Mouse (Mus musculus) heart, adult 2 months (tissue): ENCODE measurements around the gene Ppp1r18. TPM values are rescaled to one million over a fixed set of nuclear protein-coding genes. Genes with fewer than 3 reads are reported as not detected.
A peak's percentile ranks its signal among the peaks of the same experiment; 100 is the strongest.

Source experiments
- DNase-seq, 2 experiments: peaks; one replicate each; pipeline ENCODE4 v3.0.0; 2021
- H3K27ac ChIP-seq: fragments of 200-600 bp; 2 replicates; pipeline ENCODE4 v1.8.1; 2022
- H3K27me3 ChIP-seq: fragments of 200-500 bp; 2 replicates; pipeline ENCODE4 v1.6.1; 2012; ENCODE audit warnings: mild to moderate bottlenecking, low read length, inconsistent platforms, mixed read lengths; ENCODE audit not compliant: control insufficient read depth, insufficient read depth
- H3K36me3 ChIP-seq: fragments of 200-500 bp; 2 replicates; pipeline ENCODE4 v1.6.1; 2012; ENCODE audit warnings: low read length, inconsistent platforms; ENCODE audit not compliant: control insufficient read depth, insufficient read depth
- H3K4me1 ChIP-seq: fragments of 200-500 bp; 2 replicates; pipeline ENCODE4 v1.6.1; 2011; ENCODE audit warnings: low read length; ENCODE audit not compliant: control insufficient read depth, insufficient read depth
- H3K4me3 ChIP-seq: fragments of 200-600 bp; 2 replicates; pipeline ENCODE4 v1.8.1; 2022
- H3K79me2 ChIP-seq: fragments of 200-500 bp; replicated peaks from 2 replicates; pipeline ENCODE4 v1.6.1; 2012; ENCODE audit warnings: mild to moderate bottlenecking, inconsistent platforms, low read length, moderate library complexity, mixed read lengths; ENCODE audit not compliant: control insufficient read depth, insufficient read depth
- H3K9ac ChIP-seq: fragments of 200-500 bp; 2 replicates; pipeline ENCODE4 v1.6.1; 2012; ENCODE audit warnings: low read depth, mild to moderate bottlenecking, control low read depth, inconsistent platforms, low read length, mixed read lengths
- CTCF ChIP-seq: fragments of 200-600 bp; IDR thresholded peaks from 2 replicates; pipeline ENCODE4 v1.8.1; 2022; ENCODE audit warnings: antibody characterized with exemption, mild to moderate bottlenecking, moderate library complexity
- EP300 ChIP-seq: fragments of 200-500 bp; IDR thresholded peaks from 2 replicates; pipeline ENCODE4 v1.6.1; 2011; ENCODE audit warnings: low read depth, low read length, control low read depth; ENCODE audit not compliant: insufficient read depth
- POLR2A ChIP-seq: fragments of 200-500 bp; IDR thresholded peaks from 2 replicates; pipeline ENCODE4 v1.6.1; 2011; ENCODE audit warnings: mild to moderate bottlenecking, low read depth, low read length, control low read depth; ENCODE audit not compliant: insufficient read depth
- WGBS: fragments of 180-500 bp; shearing (Covaris S2); methylation state at CpG from one replicate; pipeline ENCODE4 v1.1.7; 2018; 5-methylcytosine and 5-hydroxymethylcytosine counted together
- intact Hi-C: fragments of 180-260 bp; cut with DNase I; formaldehyde crosslinking; loops from one replicate; pipeline ENCODE4 v1.15.1; 2025
- polyA plus RNA-seq: library from polyadenylated mRNA; depleted of rRNA; stranded (reverse); fragments of >200 nt; gene quantifications from 2 replicates; pipeline ENCODE4 v1.2.3, GENCODE M21; 2012
- total RNA-seq, 2 experiments: library from RNA; stranded (reverse); gene quantifications; 2 replicates each; pipeline ENCODE4 v1.2.3; 2021

Ppp1r18 gene
- total and polyA plus RNA-seq, 3 experiments: 12.8 to 21.3 (median 18.6) TPM

DNA sequence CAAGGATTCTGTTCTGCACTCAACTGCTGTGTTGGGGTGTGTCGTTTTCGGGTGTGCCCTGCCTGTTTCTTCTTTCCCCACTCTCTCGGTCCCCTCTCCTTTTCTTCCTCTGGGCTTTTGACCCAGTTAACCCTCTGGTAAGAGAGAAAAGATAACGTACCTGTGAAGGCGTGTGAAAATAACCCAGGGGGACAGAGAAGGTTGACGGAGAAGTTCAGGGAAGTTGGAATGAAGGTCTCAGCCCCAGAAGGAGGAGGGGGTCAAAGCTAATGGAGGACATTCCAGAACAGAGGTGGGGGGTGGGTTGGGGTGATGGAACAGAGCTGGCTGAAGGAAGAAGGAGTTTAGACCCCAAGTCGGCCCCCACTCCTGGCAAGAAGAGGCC, 3.6 kb downstream of the Ppp1r18 start:
- no peak for DNase-seq
- WGBS: 7% methylated on average over 7 of the region's 7 CpGs

DNA sequence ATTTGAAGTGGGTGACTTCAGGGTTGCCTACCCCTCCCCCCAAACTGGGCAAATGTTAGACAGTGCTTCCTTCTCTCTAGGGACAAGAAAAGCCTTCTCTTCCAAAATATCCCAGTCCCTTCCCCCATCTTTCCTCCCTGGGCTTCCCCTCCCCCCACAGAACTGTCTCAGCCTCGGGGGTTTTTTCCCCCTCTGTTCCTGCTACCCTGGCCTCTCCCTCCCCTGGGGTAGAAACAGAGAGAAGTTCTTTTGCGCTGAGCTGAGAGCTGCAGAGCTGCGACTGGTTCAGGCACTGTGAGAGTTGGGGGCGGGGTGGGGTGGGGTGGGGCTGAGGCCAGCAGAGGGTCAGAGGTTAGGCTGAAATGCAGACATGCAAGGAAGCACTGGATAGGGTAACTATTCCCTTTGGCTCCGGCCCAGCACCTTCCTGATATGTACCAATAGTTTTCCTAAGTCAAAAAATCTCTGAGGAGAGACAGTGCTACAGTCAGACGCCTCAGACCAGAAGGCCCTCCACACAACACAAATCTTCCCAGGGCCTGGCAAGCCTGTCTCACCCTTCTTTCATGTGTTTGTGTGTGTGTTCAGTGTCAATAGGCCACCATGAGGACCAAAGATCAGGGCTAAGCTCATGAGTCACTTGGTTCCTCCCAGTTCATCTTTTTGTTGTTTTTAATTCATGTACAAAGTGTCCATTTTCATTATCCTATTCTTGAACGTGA, 4.1 kb downstream of the Ppp1r18 start:
- Histone ChIP-seq H3K4me1 (peaks cover 14% of the 10 kb centered on the region), H3K27me3 (no peaks in the 10 kb centered on the region)
- intact Hi-C loops: no loop called here

More for the DNA sequence above, 3.6 kb downstream of the Ppp1r18 start:
- H3K79me2 ChIP-seq: no peaks in the 10 kb centered on the region
- TF ChIP-seq CTCF: no peak
- TF ChIP-seq EP300: no peak
- no peak for TF ChIP-seq POLR2A
- H3K36me3 ChIP-seq: peaks cover 4% of the 10 kb centered on the region; the same call in 1 of the 2 replicates
- peaks cover 15% of the 10 kb centered on the region for H3K4me1 ChIP-seq
- intact Hi-C loops: no loop called here
- no peaks in the 10 kb centered on the region for H3K27me3 ChIP-seq
- H3K4me3 ChIP-seq: peak overlapping the region; percentile 61
- peak overlapping the region; percentile 98 for H3K27ac ChIP-seq
- peak overlapping the region; percentile 91 for H3K9ac ChIP-seq

DNA sequence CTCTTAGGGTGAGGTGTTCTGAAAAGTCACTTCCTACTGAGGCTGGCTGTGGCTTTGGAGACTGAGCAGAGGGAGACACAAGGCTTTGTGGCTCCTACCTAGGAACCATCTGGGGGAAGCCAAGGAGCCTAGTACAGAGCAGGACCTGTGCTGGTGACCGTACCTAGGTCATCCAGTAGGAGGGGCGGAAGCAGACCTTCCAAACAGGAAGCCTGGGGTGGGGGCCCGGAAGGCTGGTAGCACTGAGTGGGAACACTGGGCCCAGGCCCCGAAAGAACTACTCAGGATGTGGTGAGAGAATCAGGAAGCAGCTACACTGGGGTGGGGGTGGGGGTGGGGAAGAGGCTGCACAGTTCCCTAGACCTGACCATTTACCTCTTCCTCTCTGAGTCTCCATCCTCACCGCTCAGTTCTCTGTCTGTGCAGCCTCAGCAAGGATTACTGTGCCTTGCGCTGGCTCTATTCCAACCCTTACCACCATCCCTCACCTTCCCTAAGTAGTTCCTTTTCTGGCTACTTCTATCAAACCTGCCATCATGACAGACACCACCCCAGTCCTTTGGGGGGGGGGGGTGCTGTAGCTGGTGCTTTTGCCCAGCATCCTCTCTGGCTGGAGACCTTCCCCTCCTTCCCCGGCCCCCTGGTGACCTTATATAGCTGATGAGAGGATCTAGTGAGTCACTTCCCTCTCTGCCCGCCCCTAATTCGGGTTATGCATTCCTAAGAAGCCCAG, 4.9 kb downstream of the Ppp1r18 start:
- TF ChIP-seq EP300 (peak; percentile 79; the same call in 1 of the 2 replicates), CTCF (peak; percentile 46), POLR2A (peak; percentile 73)
- Histone ChIP-seq H3K4me1 (peaks cover 10% of the 10 kb centered on the region), H3K27ac (peak overlapping the region; percentile 98), H3K36me3 (peaks cover 8% of the 10 kb centered on the region; the same call in 1 of the 2 replicates), H3K9ac (peak overlapping the region; percentile 18), H3K79me2 (no peaks in the 10 kb centered on the region), H3K27me3 (no peaks in the 10 kb centered on the region), H3K4me3 (peak overlapping the region; percentile 61)
- DNase-seq: peak; percentile 79 to 88
- intact Hi-C loops: no loop called here
- 18% methylated on average over 9 of the region's 9 CpGs for WGBS

More for the DNA sequence above, 4.1 kb downstream of the Ppp1r18 start:
- peak overlapping the region; percentile 98 for H3K27ac ChIP-seq
- no peaks in the 10 kb centered on the region for H3K79me2 ChIP-seq
- peaks cover 7% of the 10 kb centered on the region; the same call in 1 of the 2 replicates for H3K36me3 ChIP-seq
- peak overlapping the region; percentile 61 for H3K4me3 ChIP-seq
- WGBS: 19% methylated on average over 7 of the region's 7 CpGs
- TF ChIP-seq CTCF (no peak), POLR2A (peak; percentile 38; the same call in 1 of the 2 replicates), EP300 (no peak)
- peak; percentile 67 to 71 for DNase-seq
- peak overlapping the region; percentile 91 for H3K9ac ChIP-seq

DNA sequence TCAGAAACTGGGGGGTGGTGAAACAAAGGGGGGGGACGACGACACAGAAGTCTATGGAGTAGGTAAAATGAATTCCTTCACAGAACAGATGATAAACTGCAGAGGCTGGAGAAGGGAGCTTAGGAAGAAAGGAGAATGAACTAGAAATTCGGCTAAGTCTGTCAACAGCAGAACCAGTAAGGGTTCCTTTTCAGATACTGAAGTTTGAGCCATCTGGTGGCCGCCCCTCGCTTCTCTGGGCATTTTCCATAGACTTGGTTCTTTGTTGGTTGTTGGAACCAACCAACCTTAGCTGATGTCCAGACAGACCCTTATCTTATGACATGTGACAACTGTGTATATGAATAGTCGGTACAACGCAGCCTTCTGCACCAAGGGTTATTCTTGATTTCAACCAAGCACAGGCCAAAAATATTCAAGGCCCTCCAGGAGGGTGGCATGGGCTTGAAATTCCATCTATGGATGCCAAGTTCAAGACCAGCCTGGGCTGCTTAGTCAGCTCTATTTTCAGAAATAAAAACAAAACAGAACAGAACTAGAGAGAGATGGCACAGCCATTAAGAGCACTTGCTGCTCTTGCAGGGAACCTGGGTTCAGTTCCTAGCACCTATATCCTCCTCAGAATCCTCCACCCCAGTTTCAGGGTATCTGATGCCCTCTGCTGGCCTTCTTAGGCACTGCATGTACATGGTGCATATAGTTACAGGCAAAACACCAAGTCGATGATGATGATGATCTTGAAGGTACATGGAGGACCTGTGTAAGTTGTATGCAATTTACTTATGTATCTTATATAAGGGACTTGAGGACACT, 5.7 kb downstream of the Ppp1r18 start:
- Histone ChIP-seq H3K27ac (peak overlapping the region; percentile 98), H3K9ac (peak overlapping the region; percentile 18), H3K4me1 (peaks cover 10% of the 10 kb centered on the region), H3K4me3 (peak overlapping the region; percentile 61), H3K27me3 (no peaks in the 10 kb centered on the region), H3K36me3 (peaks cover 9% of the 10 kb centered on the region; the same call in 1 of the 2 replicates), H3K79me2 (no peaks in the 10 kb centered on the region)
- intact Hi-C loops: no loop called here
- WGBS: 25% methylated on average over 8 of the region's 8 CpGs
- peak in 1 of 2 experiments; percentile 45 for DNase-seq
- TF ChIP-seq EP300 (no peak), CTCF (peak; percentile 71), POLR2A (no peak)

DNA sequence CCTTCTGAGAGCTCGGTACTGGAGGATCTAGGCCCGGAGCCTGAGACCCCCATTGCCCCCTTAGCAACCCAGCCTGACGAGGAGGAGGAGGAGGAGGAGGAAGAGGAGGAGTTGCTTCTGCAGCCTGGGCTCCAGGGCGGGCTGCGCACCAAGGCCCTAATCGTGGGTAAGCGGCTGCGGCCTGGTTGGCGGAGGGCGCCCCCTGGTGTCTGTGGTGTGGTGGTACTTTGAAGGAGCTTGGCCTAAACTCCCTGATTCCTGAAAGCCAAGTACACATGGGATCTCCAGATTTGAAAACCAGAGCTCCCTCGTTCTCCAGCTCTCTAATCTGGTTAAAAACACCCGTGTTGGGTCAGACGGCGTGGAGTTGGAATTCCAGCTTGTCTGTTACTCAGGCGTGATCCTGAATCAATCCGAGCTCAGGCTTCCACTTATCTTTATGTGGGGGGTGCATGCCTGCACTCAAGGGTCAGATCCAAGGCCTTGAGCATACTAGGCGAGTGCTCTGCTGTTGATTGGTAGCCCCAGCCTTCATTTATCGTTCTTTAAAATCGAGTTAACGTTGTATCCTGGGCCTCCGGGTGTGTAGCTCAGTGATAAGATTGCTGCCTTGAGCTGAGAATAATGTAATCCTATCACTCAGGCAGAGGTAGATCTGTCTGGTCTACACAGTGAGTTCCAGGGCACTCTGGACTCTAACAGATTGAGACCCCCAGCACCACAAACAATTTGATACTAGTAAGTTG, 8.6 kb downstream of the Ppp1r18 start:
- peaks cover 10% of the 10 kb centered on the region for H3K4me1 ChIP-seq
- TF ChIP-seq CTCF (no peak; the same call in none of the 2 replicates), EP300 (peak; percentile 96)
- peak; percentile 89 to 93 for DNase-seq
- H3K27ac ChIP-seq: peak overlapping the region; percentile 48
- WGBS: 19% methylated on average over 21 of the region's 21 CpGs
- H3K36me3 ChIP-seq: peaks cover 9% of the 10 kb centered on the region; the same call in 1 of the 2 replicates
- no peaks in the 10 kb centered on the region for H3K79me2 ChIP-seq
- intact Hi-C loops: loop anchor here (1.0 to 2.0 kb wide), 2 partner anchors 38 to 133 kb away; no protein-coding TSS in a partner anchor
- no peaks in the 10 kb centered on the region for H3K27me3 ChIP-seq
- peak overlapping the region; percentile 31; the same call in 1 of the 2 replicates for H3K9ac ChIP-seq
- H3K4me3 ChIP-seq: peak overlapping the region; percentile 16; the same call in 1 of the 2 replicates
